Mouse (Mus musculus) left cerebral cortex, postnatal 14 days (tissue): ENCODE measurements around the gene Eps8l3. TPM values are rescaled to one million over a fixed set of nuclear protein-coding genes. Genes with fewer than 3 reads are reported as not detected.

Experiments
- DNase-seq, 2 experiments: peaks; one replicate each; pipeline ENCODE4 v3.0.0; 2021 to 2022; ENCODE audit warnings: low spot score in 2 of 2, mixed read lengths in 1 of 2
- intact Hi-C: fragments of 180-260 bp; cut with DNase I; formaldehyde crosslinking; loops from one replicate; pipeline ENCODE4 v1.15.1; 2025
- total RNA-seq, 2 experiments: library from RNA; stranded (reverse); gene quantifications; 2 replicates each; pipeline ENCODE4 v1.2.3; 2021

Gene Eps8l3
- total RNA-seq, 2 experiments from 2014 or later = not detected

- intact Hi-C loops = no loop called here
- DNase-seq = peak; percentile 97 to 99
These were observed 54.6 kb downstream of the Eps8l3 start, which contains the start of gene Gstm7 for GRCm38 (mm10) chr3:107931670-107932069. Gene Gstm7 (minus strand): TSS chr3:107931817.

GRCm38 (mm10) chr3:107932128-107932527 is 55.1 kb downstream of the Eps8l3 start:
- intact Hi-C loops = no loop called here
- DNase-seq = no peak

DNA sequence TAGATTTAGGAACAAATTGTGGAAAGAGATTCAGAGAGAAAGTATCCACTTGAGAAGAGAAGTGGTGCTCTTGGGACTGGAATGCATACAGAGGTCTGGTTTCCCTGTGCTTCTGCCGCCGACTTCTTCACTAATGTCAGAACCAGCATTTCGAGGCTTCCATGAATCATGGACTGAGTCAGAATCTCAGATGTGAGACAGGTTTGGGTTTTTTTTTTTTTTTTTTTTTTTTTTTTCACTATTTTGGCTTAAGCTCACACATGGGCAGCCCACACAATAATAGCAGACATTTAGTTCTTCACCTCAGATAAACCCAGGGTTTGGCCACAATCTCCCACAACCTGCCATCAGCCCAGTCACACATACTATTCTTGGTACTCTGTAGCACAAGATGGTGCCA is 58.2 kb downstream of the Eps8l3 start:
- intact Hi-C loops = loop anchor here (5.0 kb wide), 1 partner anchor 82 kb away; the partner anchor contains the start of gene Gstm1
- no peak for DNase-seq

GRCm38 (mm10) chr3:107935888-107936287 is 58.9 kb downstream of the Eps8l3 start:
- intact Hi-C loops = loop anchor here (5.0 kb wide), 1 partner anchor 81 kb away; the partner anchor contains the start of gene Gstm1
- no peak for DNase-seq

DNA sequence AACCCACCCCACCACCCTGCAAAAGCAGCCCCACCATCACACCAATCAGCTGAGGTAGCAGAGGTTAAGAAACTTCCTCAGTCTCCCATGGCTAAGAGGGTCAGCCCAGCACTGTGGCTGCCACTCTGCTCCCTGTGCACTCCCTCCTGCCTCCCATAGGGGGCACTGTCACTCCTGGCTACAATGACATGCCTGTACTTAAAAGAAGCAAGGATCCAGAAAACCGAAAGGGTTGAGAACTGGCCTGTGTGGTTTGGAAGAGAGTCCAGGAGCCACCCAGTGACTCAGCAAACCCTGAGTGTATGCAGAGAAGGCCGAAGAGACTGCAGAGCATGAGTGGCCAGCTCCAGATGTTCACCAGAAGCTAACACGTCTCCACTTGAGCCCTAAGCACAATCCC is 62.4 kb downstream of the Eps8l3 start:
- intact Hi-C loops = loop anchor here (5.0 kb wide), 1 partner anchor 78 kb away; the partner anchor contains the start of gene Gstm1
- peak; percentile 51 to 81 for DNase-seq

GRCm38 (mm10) chr3:107939830-107940229 is 62.8 kb downstream of the Eps8l3 start:
- peak; percentile 47 to 83 for DNase-seq
- intact Hi-C loops = loop anchor here (5.0 to 10.0 kb wide), 2 partner anchors 77 to 205 kb away; partner anchors contain the start of genes Gnai3 and Gstm1

DNA sequence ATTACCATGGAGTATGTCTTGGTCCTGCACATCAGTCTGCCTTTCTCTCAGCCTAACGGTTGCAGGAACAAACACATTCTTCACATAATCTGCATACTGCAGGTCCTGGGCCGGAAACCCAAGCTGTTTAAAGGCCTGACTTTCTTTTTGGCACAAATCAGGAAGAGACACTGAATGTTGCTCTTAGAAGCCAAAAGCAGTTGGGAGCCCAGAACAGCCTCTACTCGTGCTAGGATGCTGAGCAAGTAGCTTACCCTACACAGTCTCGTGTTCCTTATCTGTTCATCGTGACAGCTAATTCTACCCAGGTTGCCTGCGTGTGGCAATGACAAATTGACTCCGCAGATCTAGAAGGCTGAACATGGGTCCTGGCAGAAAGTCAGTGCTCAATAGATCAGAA is 63.5 kb downstream of the Eps8l3 start:
- DNase-seq = peak in 1 of 2 experiments; percentile 57
- intact Hi-C loops = loop anchor here (10.0 kb wide), 1 partner anchor 204 kb away; the partner anchor contains the start of gene Gnai3

DNA sequence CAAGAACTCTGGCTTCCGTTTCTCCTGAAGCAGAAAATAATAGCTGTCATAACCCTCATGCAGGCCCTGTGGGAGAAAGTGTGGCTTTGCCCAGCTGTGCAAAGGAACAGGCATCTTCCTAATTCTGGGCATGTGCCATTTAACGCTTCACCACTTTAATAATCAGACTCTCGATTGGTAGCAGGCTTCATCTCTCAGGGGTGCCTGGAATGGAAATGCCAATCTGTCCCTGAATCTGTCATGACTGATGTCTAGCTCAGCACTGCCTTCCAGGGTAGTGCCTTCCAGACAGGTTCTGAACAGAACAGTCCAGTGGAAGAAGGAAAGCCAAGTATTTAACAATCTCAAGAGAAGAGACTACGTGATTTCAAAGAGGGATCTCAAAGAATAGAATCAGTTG is 64.2 kb downstream of the Eps8l3 start:
- no peak for DNase-seq
- intact Hi-C loops = loop anchor here (10.0 kb wide), 1 partner anchor 204 kb away; the partner anchor contains the start of gene Gnai3

Other genes starting within 250 kb of the Eps8l3 start
- not detected for gene Gm10961, start 245.9 kb upstream of the Eps8l3 start, total RNA-seq
- gene Strip1, start 245.5 kb upstream of the Eps8l3 start, total RNA-seq = 10 to 100 TPM; 64.3 to 66.9 TPM
- gene Ahcyl1, start 180.7 kb upstream of the Eps8l3 start, total RNA-seq = 100 to 1,000 TPM; 304 to 313 TPM
- 1 to 10 TPM; 9.5 to 9.9 TPM for gene Csf1, start 116.8 kb upstream of the Eps8l3 start, total RNA-seq
- gene Gstm5, start 18.6 kb downstream of the Eps8l3 start, total RNA-seq = 100 to 1,000 TPM; 182 to 200 TPM
- 10 to 100 TPM; 66.3 to 66.4 TPM for gene Gstm7, start 54.6 kb downstream of the Eps8l3 start, total RNA-seq
- gene Gstm6, start 66.5 kb downstream of the Eps8l3 start, total RNA-seq = 1 to 10 TPM; 3.4 to 3.8 TPM
- not detected for gene Gstm3, start 92.1 kb downstream of the Eps8l3 start, total RNA-seq
- gene Gstm2, start 109.2 kb downstream of the Eps8l3 start, total RNA-seq = 1 to 10 TPM; 3.3 TPM
- gene Gstm1, start 140.7 kb downstream of the Eps8l3 start, total RNA-seq = 10 to 100 TPM; 66.2 to 73.0 TPM
- gene Gstm4, start 167.7 kb downstream of the Eps8l3 start, total RNA-seq = 10 to 100 TPM; 10.4 to 12.1 TPM
- 10 to 100 TPM; 43.3 to 50.8 TPM for gene Ampd2, start 209.4 kb downstream of the Eps8l3 start, total RNA-seq
- gene Gnat2, start 215.6 kb downstream of the Eps8l3 start, total RNA-seq = not detected